Mouse (Mus musculus) mammary gland, adult 2 months (tissue): ENCODE results near the gene Hes3. TPM values are rescaled to one million over a fixed set of nuclear protein-coding genes. Genes with fewer than 3 reads are reported as not detected.

ENCODE experiments used
- polyA plus RNA-seq: library from polyadenylated mRNA; depleted of rRNA; stranded (reverse); fragments of >200 nt; gene quantifications from 2 replicates; pipeline ENCODE4 v1.2.3, GENCODE M21; 2012; ENCODE audit warnings: low replicate concordance; rRNA removed

The Hes3 gene
- not detected in 2 replicates for polyA plus RNA-seq

GRCm38 (mm10) chr4:152291562-152291961 lies at the start of gene Hes3:
Gene Hes3, minus strand, starts transcription at chr4:152291662.

GRCm38 (mm10) chr4:152338419-152339292 lies 47.2 kb upstream of the Hes3 start, which contains the start of gene Chd5:
Gene Chd5, plus strand, starts transcription at chr4:152338651.

GRCm38 (mm10) chr4:152325574-152326411 lies 34.3 kb upstream of the Hes3 start, which contains the start of gene Rpl22:
Gene Rpl22, plus strand, starts transcription at chr4:152325742.

DNA sequence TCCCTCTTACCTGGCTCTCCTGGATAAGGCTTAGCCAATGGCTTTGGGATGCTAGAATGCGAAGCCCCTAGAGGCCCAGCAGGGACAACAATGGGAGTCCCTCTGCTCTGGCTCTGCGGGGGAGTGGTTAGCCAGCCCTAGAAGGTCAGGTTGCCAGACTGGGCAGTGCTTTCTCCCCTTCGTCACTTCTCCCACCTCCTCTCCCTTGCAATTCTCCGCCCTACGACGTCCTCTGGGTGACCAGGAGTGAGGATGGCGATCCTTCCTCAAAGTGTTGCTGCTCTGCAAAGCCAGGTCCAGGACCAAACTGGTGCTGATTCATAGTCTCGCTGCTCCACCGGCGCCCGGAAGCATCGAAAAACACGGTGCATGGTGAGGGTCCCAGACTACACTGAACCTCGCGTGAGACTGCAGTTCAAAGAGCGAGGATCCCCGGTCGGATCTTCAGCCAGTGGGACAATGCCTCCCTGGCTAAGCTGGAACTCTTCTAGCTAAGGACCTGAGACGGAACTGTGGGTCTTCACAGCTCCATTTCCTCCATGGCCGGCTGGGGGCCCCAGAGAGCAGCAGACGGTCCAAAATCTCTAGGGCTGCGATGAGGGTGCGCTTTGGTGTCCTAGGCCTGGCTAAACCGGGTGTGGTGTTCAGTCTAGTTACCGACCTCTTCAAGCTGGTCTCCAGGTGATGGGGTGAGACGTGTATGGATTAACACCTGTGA lies 27.2 kb upstream of the Hes3 start, which contains the start of gene Rnf207:
Gene Rnf207 (minus strand): TSS at position 477 of the 718 bp plus-strand sequence.

GRCm38 (mm10) chr4:152296874-152297861 lies 5.7 kb upstream of the Hes3 start, which contains the start of gene Icmt:
Gene Icmt, plus strand, starts transcription at chr4:152297227.

DNA sequence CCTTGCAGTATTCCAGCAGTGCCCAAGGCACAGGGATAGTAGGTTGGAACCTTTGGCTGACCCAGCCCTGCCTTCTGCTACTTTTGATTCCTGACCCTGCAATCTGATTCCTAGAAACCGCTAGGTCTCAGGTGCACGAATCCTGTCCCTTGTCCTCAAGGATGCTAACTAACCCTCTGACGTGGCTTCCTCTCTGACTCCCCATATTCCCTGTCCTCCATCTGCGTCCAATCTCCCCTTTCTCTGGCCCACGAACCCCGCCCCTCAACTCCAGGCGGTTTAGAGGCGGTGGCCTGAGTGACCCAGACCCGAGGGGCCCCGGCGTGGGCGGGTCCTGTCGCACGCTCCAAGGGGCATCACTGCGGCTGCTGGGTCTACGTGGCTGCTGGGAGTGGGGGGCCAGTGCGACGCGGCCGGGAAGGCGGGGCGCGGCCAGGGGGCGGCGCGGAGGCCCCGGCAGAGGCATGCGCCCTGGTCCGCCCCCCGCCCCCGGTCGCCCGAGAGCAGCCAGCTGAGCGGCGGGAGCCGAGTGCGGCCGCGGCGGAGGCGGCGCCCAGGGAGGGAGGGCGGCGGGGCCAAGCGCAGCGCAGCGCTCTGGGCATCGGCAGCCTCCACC lies 17.7 kb downstream of the Hes3 start, which contains the start of gene Gpr153:
Gene Gpr153 (plus strand): TSS at position 612 of the 616 bp plus-strand sequence.

Other genes starting within 250 kb of the Hes3 start
- 36.3 and 49.8 TPM in 2 replicates for gene Plekhg5, start 219.2 kb downstream of the Hes3 start, polyA plus RNA-seq
- gene Tnfrsf25, start 175.7 kb downstream of the Hes3 start, polyA plus RNA-seq, result 22.6 and 29.2 TPM in 2 replicates
- 2.4 and 6.5 TPM in 2 replicates for gene Espn, start 139.3 kb downstream of the Hes3 start, polyA plus RNA-seq
- 0.19 and 0.22 TPM in 2 replicates for gene Hes2, start 132.8 kb downstream of the Hes3 start, polyA plus RNA-seq
- gene Acot7, start 113.5 kb downstream of the Hes3 start, polyA plus RNA-seq, result 19.6 and 21.3 TPM in 2 replicates
- gene Gpr153, start 17.4 kb downstream of the Hes3 start, polyA plus RNA-seq, result 44.3 and 85.3 TPM in 2 replicates
- 21.4 and 27.7 TPM in 2 replicates for gene Icmt, start 5.6 kb upstream of the Hes3 start, polyA plus RNA-seq
- gene Rnf207, start 27.3 kb upstream of the Hes3 start, polyA plus RNA-seq, result 2.9 and 3.8 TPM in 2 replicates
- gene Rpl22, start 34.1 kb upstream of the Hes3 start, polyA plus RNA-seq, result 24.0 and 42.5 TPM in 2 replicates
- gene Chd5, start 47.0 kb upstream of the Hes3 start, polyA plus RNA-seq, result 0.11 and 0.12 TPM in 2 replicates
- gene Nphp4, start 185.0 kb upstream of the Hes3 start, polyA plus RNA-seq, result 0.85 and 1.8 TPM in 2 replicates
- 13.7 and 30.8 TPM in 2 replicates for gene Kcnab2, start 186.2 kb upstream of the Hes3 start, polyA plus RNA-seq